Mouse (Mus musculus) limb, embryonic 11.5 days (tissue): ENCODE measurements around the gene Mrps12. TPM values are rescaled to one million over a fixed set of nuclear protein-coding genes. Genes with fewer than 3 reads are reported as not detected.

ENCODE experiments used
- ATAC-seq: fragments of 200-750 bp; cut with Nextera tagmentation; 2 replicates; pipeline ENCODE4 v1.8.0; 2017; ENCODE audit warnings: low read depth; ENCODE audit not compliant: insufficient number of reproducible peaks, low FRiP score, low TSS enrichment
- DNase-seq: peaks from one replicate; pipeline ENCODE4 v3.0.0-alpha.2; 2015; ENCODE audit warnings: low spot score
- H3K27ac ChIP-seq: fragments of 300-500 bp; sonication (generic); replicated peaks from 2 replicates; pipeline ENCODE4 v1.5.1; 2014; ENCODE audit warnings: low read depth, mild to moderate bottlenecking, low read length
- H3K27me3 ChIP-seq: fragments of 300-500 bp; sonication (generic); 2 replicates; pipeline ENCODE4 v1.6.1; 2014; ENCODE audit warnings: mild to moderate bottlenecking, low read length, mixed read lengths; ENCODE audit not compliant: control insufficient read depth, insufficient read depth
- H3K36me3 ChIP-seq: fragments of 300-500 bp; sonication (generic); 2 replicates; pipeline ENCODE4 v1.6.1; 2014; ENCODE audit warnings: mild to moderate bottlenecking, low read length, moderate library complexity, mixed read lengths; ENCODE audit not compliant: control insufficient read depth, insufficient read depth
- H3K4me1 ChIP-seq: fragments of 300-500 bp; sonication (generic); 2 replicates; pipeline ENCODE4 v1.6.1; 2014; ENCODE audit warnings: low read length, mixed read lengths; ENCODE audit not compliant: control insufficient read depth, insufficient read depth
- H3K4me2 ChIP-seq: fragments of 300-500 bp; sonication (generic); 2 replicates; pipeline ENCODE4 v1.6.1; 2014; ENCODE audit warnings: low read depth, mild to moderate bottlenecking, moderate library complexity; ENCODE audit not compliant: severe bottlenecking
- H3K4me3 ChIP-seq: fragments of 300-500 bp; sonication (generic); 2 replicates; pipeline ENCODE4 v1.5.1; 2014; ENCODE audit warnings: low read depth, low read length
- H3K9ac ChIP-seq: fragments of 300-500 bp; sonication (generic); 2 replicates; pipeline ENCODE4 v1.6.1; 2014; ENCODE audit warnings: mild to moderate bottlenecking, low read length
- H3K9me3 ChIP-seq: fragments of 300-500 bp; sonication (generic); 2 replicates; pipeline ENCODE4 v1.6.1; 2016; ENCODE audit warnings: low read length; ENCODE audit not compliant: control insufficient read depth
- WGBS: fragments of 180-500 bp; shearing (Covaris S2); extraction: QIAGEN DNeasy Blood & Tissue Kit; methylation state at CpG from one replicate; pipeline ENCODE4 v1.1.7; 2014; 5-methylcytosine and 5-hydroxymethylcytosine counted together
- polyA plus RNA-seq: library from polyadenylated mRNA; unstranded; fragments of >200 nt; fragmentation: Nextera tagmentation; extraction: Ambion mirVana; gene quantifications from 2 replicates; pipeline ENCODE4 v1.2.1, GENCODE M21; 2014

Mrps12 gene
- polyA plus RNA-seq, 1 experiment from 2014 or later: 156 TPM

DNA sequence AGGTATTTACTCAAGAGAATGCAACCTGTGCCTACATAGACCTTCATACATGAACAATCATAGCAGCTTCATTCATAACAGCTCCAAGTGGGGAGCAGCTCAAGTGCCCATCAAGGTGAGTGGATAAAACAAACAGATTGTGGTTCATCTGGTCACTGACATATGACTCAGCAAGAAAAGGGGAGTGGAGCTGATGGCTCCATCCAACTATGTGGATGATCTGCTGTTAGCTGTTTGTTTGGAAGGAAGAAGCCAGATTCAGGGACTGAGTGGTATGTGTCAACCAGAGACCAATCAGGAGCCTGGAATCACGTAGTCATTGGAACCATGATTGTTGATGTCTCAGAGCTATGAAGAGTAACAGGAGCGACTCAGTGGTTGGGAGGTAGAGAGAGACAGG is 17.0 kb downstream of the Mrps12 start:
- no peaks in the 10 kb centered on the region for H3K27me3 ChIP-seq

DNA sequence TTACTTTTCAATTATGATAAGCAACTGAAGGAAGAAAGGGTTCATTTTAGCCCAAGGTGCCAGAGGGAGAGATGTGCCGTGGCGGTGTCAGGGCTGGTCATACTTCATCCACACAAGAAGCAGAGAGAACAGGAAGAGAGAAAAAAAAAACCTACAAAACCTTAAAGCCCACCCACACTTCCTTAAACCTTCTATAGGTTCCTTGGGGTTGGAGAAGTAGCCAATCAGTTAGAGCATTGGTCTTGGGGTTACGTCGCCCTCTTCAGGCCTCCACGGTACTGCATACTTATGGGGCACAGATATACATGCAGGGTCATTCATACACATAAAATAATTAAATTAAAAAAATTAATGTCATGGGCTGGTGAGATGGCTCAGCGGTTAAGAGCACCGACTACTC is 19.5 kb downstream of the Mrps12 start:
- H3K9ac ChIP-seq: no peak overlapping the region

More for the DNA sequence above, 17.0 kb downstream of the Mrps12 start:
- no peaks in the 10 kb centered on the region for H3K9me3 ChIP-seq
- ATAC-seq (no peak), DNase-seq (no peak)
- no peak overlapping the region for H3K4me2 ChIP-seq
- 90% methylated on average over 2 of the region's 2 CpGs for WGBS
- H3K36me3 ChIP-seq: no peaks in the 10 kb centered on the region
- H3K9ac ChIP-seq: no peak overlapping the region
- H3K4me1 ChIP-seq: no peaks in the 10 kb centered on the region
- H3K4me3 ChIP-seq: no peak overlapping the region
- H3K27ac ChIP-seq: no peak overlapping the region

DNA sequence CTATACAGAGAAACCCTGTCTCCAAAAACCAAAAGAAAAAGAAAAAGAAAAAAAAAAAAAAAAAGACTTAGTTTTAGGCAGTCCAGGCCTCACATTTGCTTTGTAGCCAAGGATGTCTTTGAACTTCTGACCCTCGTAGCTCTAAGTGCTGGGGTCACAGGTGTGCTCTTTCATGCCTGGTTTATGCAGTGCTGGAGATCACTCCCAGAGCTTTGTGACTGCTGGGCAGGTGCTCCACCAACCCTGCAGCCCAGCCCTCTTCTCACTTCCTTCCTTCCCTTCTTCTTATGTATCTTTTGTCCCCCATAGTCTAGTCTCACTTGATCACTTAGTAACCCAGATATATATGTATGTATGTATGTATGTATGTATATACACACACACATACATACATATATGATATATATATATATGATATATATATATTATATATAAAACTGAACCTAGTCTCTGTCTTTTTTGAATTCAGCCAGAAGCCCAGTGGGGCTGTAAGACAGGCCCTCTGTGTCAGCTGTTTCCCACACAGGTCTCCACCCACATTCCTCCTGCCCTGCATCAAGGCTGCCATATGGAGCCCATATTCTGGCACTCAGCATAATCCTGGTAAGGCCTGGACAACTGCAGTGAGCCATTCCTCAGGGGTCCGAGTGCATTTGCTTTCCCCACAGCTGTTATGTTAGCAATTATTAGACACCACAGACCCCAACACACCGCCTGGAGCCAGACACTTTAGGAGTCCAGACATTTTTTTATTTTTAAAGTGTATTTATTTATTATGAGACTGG is 20.7 kb downstream of the Mrps12 start:
- Histone ChIP-seq H3K36me3 (no peaks in the 10 kb centered on the region), H3K27me3 (no peaks in the 10 kb centered on the region), H3K4me1 (0 out of 2 replicates have a peak, but pooled peaks cover 5% of the 10 kb centered on the region), H3K9me3 (no peaks in the 10 kb centered on the region), H3K4me3 (no peak overlapping the region), H3K27ac (no peak overlapping the region), H3K4me2 (no peak overlapping the region), H3K9ac (no peak overlapping the region)
- ATAC-seq (no peak), DNase-seq (peak; percentile 42)
- WGBS: 53% methylated on average over 3 of the region's 3 CpGs

More for the DNA sequence above, 19.5 kb downstream of the Mrps12 start:
- Histone ChIP-seq H3K36me3 (no peaks in the 10 kb centered on the region), H3K4me1 (0 out of 2 replicates have a peak, but pooled peaks cover 5% of the 10 kb centered on the region), H3K27me3 (no peaks in the 10 kb centered on the region), H3K4me2 (no peak overlapping the region), H3K27ac (no peak overlapping the region), H3K9me3 (no peaks in the 10 kb centered on the region), H3K4me3 (no peak overlapping the region)
- WGBS: 92% methylated on average over 7 of the region's 7 CpGs
- ATAC-seq (no peak), DNase-seq (no peak)

DNA sequence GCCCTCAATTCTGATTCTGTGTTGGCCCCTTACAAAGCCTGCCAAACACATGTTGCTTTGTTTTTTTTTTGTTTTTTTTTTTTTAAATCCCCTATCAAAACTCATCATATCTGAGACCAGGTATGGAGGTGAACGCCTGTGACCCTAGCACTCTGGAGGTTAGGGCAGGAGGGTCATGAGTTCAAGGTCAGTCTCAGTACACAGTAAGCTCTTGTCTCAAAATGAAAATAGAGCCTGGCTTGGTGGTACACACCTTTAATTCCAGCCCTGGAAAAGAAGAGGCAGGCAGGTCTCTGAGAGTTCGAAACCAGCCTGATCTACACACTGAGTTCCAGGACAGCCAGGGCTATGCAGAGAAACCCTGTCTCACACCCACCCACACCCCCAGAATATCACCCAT is 22.0 kb downstream of the Mrps12 start:
- Histone ChIP-seq H3K9me3 (no peaks in the 10 kb centered on the region), H3K9ac (no peak overlapping the region), H3K4me3 (no peak overlapping the region), H3K27ac (no peak overlapping the region), H3K4me1 (0 out of 2 replicates have a peak, but pooled peaks cover 5% of the 10 kb centered on the region), H3K4me2 (no peak overlapping the region), H3K36me3 (no peaks in the 10 kb centered on the region), H3K27me3 (no peaks in the 10 kb centered on the region)
- ATAC-seq: no peak
- 80% methylated on average over 2 of the region's 2 CpGs for WGBS
- DNase-seq: no peak

DNA sequence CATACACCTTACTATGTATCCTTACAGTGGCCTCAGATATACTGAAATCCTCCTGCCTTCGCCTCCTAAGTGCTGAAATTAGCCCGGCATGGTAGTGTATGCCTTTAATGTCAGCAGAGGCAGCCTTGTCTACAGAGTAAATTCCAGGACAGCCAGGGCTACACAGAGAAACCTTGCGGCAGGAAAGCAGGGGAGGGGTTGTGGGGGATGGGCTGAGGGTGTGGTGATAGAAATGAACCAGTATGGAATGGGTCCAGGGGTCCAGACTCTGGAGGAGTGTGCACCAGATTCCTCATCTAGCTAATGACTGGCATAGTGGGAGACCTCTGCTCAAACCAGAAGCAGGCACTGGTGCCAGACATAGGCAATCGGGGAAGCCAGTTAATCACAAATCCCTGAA is 22.5 kb downstream of the Mrps12 start:
- no peaks in the 10 kb centered on the region for H3K9me3 ChIP-seq
- no peak overlapping the region for H3K4me2 ChIP-seq
- no peak overlapping the region for H3K9ac ChIP-seq
- no peak for DNase-seq
- no peaks in the 10 kb centered on the region for H3K36me3 ChIP-seq
- ATAC-seq: no peak
- H3K27me3 ChIP-seq: no peaks in the 10 kb centered on the region
- no peak overlapping the region for H3K27ac ChIP-seq
- WGBS: 50% methylated on average over 4 of the region's 4 CpGs
- H3K4me1 ChIP-seq: 0 out of 2 replicates have a peak, but pooled peaks cover 5% of the 10 kb centered on the region
- H3K4me3 ChIP-seq: no peak overlapping the region

DNA sequence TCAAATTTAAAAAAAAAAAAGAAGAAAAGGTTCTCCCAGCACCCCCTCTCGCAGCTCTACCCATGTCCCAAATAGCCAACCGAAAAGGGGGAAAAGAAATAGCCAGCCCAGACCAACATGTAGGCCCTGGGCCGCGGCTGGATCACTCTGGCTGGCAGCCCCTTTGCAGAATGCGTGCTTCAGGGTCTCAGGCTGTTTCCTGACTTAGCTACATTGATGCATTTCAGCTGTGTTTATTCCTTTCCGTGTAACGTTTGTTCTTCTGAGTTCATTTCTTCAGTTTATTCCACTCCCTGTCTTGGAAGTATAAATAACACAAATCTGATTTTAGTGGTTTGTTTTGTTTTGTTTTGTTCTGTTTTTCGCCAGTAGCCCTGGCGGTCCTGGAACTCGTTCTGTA is 23.9 kb downstream of the Mrps12 start:
- Histone ChIP-seq H3K27me3 (no peaks in the 10 kb centered on the region), H3K4me2 (no peak overlapping the region), H3K9ac (no peak overlapping the region), H3K4me3 (no peak overlapping the region), H3K36me3 (no peaks in the 10 kb centered on the region), H3K27ac (no peak overlapping the region), H3K9me3 (no peaks in the 10 kb centered on the region), H3K4me1 (0 out of 2 replicates have a peak, but pooled peaks cover 5% of the 10 kb centered on the region)
- no peak for DNase-seq
- 86% methylated on average over 10 of the region's 10 CpGs for WGBS
- no peak for ATAC-seq

DNA sequence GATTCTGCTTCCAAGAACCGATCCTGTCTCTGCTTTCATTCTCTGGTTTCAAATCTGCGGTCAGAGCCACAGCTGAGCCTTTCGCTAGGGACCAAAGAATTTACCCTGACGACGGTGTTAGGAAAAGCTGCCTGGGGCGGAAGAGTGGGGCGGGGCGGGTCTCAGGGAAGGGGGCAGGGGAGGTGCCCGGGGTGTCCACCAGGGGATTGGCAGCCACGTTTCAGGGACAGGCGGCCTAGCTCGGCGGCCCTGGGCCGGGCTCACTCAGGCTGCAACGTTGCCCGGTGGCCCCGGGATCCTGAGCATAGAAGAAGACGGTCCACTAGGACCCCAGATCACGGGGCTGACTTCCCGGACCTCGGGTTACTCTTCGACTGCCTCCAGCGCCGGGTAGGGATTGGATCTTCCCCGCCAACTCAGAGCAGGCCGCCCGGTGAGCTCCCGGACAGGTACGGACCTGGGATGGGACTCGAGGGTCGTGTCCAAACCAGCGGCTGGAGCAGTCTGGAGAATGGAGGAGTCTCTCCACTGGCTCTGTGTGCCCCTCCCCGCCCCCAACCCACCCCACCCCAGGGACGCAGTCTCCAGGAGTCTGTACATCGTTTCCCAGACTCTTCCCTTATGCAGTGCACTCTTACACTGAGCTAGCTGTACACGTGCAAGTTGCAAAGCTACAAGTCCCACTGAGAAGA is 24.9 kb downstream of the Mrps12 start, which contains the start of gene Fbxo17:
TSS of gene Fbxo17 (plus strand) at position 215 of the 692 bp plus-strand sequence.
- peak; percentile 81 for DNase-seq

DNA sequence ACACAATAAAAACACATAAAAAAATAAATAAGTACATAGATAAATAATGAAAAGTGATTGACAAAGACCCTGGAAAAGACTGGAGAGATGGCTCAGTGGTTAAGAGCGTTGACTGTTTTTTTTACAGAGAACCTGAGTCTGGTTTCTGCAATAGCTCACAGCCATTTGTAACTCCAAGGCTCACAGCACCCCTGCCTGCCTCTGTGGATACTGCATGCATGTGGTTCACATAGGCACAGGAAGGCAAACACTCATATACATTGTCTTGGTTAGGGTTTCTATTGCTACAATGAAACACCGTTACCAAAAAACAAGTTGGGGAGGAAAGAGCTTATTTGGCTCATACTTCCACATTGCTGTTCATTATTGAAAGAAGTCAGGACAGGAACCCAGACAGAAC is 26.0 kb downstream of the Mrps12 start:
- ATAC-seq (no peak), DNase-seq (no peak)
- Histone ChIP-seq H3K4me1 (0 out of 2 replicates have a peak, but pooled peaks cover 5% of the 10 kb centered on the region), H3K4me3 (no peak overlapping the region), H3K27ac (no peak overlapping the region), H3K9me3 (no peaks in the 10 kb centered on the region), H3K4me2 (no peak overlapping the region), H3K9ac (no peak overlapping the region), H3K36me3 (no peaks in the 10 kb centered on the region), H3K27me3 (no peaks in the 10 kb centered on the region)
- 91% methylated on average over 2 of the region's 2 CpGs for WGBS

More for the DNA sequence above, 24.9 kb downstream of the Mrps12 start, which contains the start of gene Fbxo17:
- 0 out of 2 replicates have a peak, but pooled peaks cover 5% of the 10 kb centered on the region for H3K4me1 ChIP-seq
- H3K4me3 ChIP-seq: peak within 1 kb of the TSS; percentile 48
- peak; percentile 79 for ATAC-seq
- H3K27me3 ChIP-seq: no peaks in the 10 kb centered on the region
- H3K36me3 ChIP-seq: no peaks in the 10 kb centered on the region
- H3K4me2 ChIP-seq: peak within 1 kb of the TSS; percentile 75
- peak within 1 kb of the TSS; percentile 78 for H3K9ac ChIP-seq
- H3K9me3 ChIP-seq: no peaks in the 10 kb centered on the region
- 5% methylated on average over 36 of the region's 36 CpGs for WGBS
- H3K27ac ChIP-seq: 0 out of 2 replicates have a peak within 1 kb of the TSS, but pooled peaks have one; percentile 36
